Mouse (Mus musculus) left cerebral cortex, postnatal 4 days (tissue): ENCODE measurements around the gene Pnrc1. TPM values are rescaled to one million over a fixed set of nuclear protein-coding genes. Genes with fewer than 3 reads are reported as not detected.

Experiments used
- DNase-seq: peaks from one replicate; pipeline ENCODE4 v3.0.0-alpha.2; 2022
- intact Hi-C: fragments of 180-260 bp; cut with DNase I; formaldehyde crosslinking; loops from one replicate; pipeline ENCODE4 v1.15.1; 2025
- total RNA-seq, 2 experiments: library from RNA; stranded (reverse); gene quantifications; 2 replicates each; pipeline ENCODE4 v1.2.3; 2021

Pnrc1 gene
- total RNA-seq, 2 experiments from 2014 or later = 79.0 to 80.6 TPM

GRCm38 (mm10) chr4:33273437-33273836 is 16.5 kb downstream of the Pnrc1 start:
- no peak for DNase-seq
- intact Hi-C loops = no loop called here

GRCm38 (mm10) chr4:33270386-33271314 is 19.3 kb downstream of the Pnrc1 start:
- DNase-seq = no peak
- intact Hi-C loops = no loop called here

GRCm38 (mm10) chr4:33264979-33265726 is 24.8 kb downstream of the Pnrc1 start:
- DNase-seq = no peak
- intact Hi-C loops = no loop called here

GRCm38 (mm10) chr4:33262897-33263296 is 27.1 kb downstream of the Pnrc1 start:
- intact Hi-C loops = no loop called here

GRCm38 (mm10) chr4:33261311-33261753 is 28.6 kb downstream of the Pnrc1 start:
- peak; percentile 84 for DNase-seq
- intact Hi-C loops = no loop called here

More at GRCm38 (mm10) chr4:33262897-33263296, 27.1 kb downstream of the Pnrc1 start:
- DNase-seq = no peak

GRCm38 (mm10) chr4:33260311-33260710 is 29.7 kb downstream of the Pnrc1 start:
- intact Hi-C loops = no loop called here
- no peak for DNase-seq

- no peak for DNase-seq
- intact Hi-C loops = no loop called here
Observed at GRCm38 (mm10) chr4:33257263-33257964, 32.5 kb downstream of the Pnrc1 start.

- DNase-seq = no peak
- intact Hi-C loops = no loop called here
Observed at GRCm38 (mm10) chr4:33254706-33255105, 35.3 kb downstream of the Pnrc1 start.

- no peak for DNase-seq
- intact Hi-C loops = no loop called here
Observed at GRCm38 (mm10) chr4:33250867-33251266, 39.1 kb downstream of the Pnrc1 start.

GRCm38 (mm10) chr4:33249716-33250230 is 40.2 kb downstream of the Pnrc1 start:
- no peak for DNase-seq
- intact Hi-C loops = no loop called here

GRCm38 (mm10) chr4:33248915-33249314 is 41.0 kb downstream of the Pnrc1 start:
- peak; percentile 31 for DNase-seq
- intact Hi-C loops = no loop called here

- intact Hi-C loops = no loop called here
- DNase-seq = peak; percentile 99
Observed at GRCm38 (mm10) chr4:33248062-33248889, 41.7 kb downstream of the Pnrc1 start.

GRCm38 (mm10) chr4:33247479-33248053 is 42.4 kb downstream of the Pnrc1 start:
- peak; percentile 99 for DNase-seq
- intact Hi-C loops = no loop called here

- intact Hi-C loops = no loop called here
- no peak for DNase-seq
Observed at GRCm38 (mm10) chr4:33245853-33246395, 44.0 kb downstream of the Pnrc1 start.

- intact Hi-C loops = no loop called here
- no peak for DNase-seq
Observed at GRCm38 (mm10) chr4:33243921-33244320, 46.0 kb downstream of the Pnrc1 start.

GRCm38 (mm10) chr4:33243016-33243758 is 46.8 kb downstream of the Pnrc1 start:
- intact Hi-C loops = no loop called here

GRCm38 (mm10) chr4:33242536-33242935 is 47.4 kb downstream of the Pnrc1 start:
- intact Hi-C loops = no loop called here
- peak; percentile 59 for DNase-seq

More at GRCm38 (mm10) chr4:33243016-33243758, 46.8 kb downstream of the Pnrc1 start:
- DNase-seq = no peak

- DNase-seq = no peak
- intact Hi-C loops = no loop called here
Observed at GRCm38 (mm10) chr4:33230881-33231280, 59.1 kb downstream of the Pnrc1 start.
